Mouse (Mus musculus) liver, adult 2 months (tissue): ENCODE results near the gene Lrp4.

Source experiments
- CTCF ChIP-seq: fragments of 200-500 bp; IDR thresholded peaks from 2 replicates; pipeline ENCODE4 v1.5.1; 2011; ENCODE audit warnings: low read depth, low read length, control low read depth
- POLR2A ChIP-seq: fragments of 200-500 bp; IDR thresholded peaks from 2 replicates; pipeline ENCODE4 v1.6.1; 2011; ENCODE audit warnings: low read length, control low read depth; ENCODE audit not compliant: insufficient read depth; ENCODE audit errors: extremely low read depth

DNA sequence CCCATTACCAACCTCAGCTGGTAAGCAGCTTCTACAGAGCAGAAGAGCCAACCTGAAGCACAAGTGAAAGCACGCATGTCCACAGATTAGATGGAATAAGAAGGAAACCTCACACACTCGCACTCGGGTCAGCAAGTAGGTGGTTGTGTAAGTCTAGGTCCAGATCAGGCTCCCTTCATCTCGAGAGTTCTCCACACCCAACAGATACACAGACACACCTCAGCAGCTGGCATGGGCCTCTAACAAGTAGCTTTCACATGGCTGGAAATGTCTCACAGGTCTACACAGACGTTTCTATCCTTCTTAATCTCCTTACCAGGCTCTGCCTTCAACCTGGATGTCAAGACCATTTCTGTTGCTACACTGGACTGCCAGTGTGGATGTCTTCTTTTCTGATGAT is 16.6 kb upstream of the Lrp4 start:
- TF ChIP-seq CTCF: no peak
- no peak for TF ChIP-seq POLR2A
